In genomic region chr5:106458477-106459119, GRCm38 (mm10) we compare ENCODE assay signal across 8 mouse cellular contexts. TPM values are rescaled to one million over a fixed set of nuclear protein-coding genes. Genes with fewer than 3 reads are reported as not detected.
A peak's percentile ranks its signal among the peaks of the same experiment; 100 is the strongest.
DNase-seq lines count a peak whose midpoint lies in the region; ATAC-seq and TF ChIP-seq lines count a peak whose summit lies in the region.

No protein-coding gene starts in this region.

- H3K4me2 ChIP-seq in hindbrain, embryonic 13.5 days: peak overlapping the region; percentile 65
- H3K4me2 ChIP-seq in midbrain, embryonic 14.5 days (ENCODE audit: low read length): peak overlapping the region; percentile 71

- no peaks in the 10 kb centered on the region for H3K9me3 ChIP-seq in hindbrain, embryonic 13.5 days
- H3K9me3 ChIP-seq in midbrain, embryonic 14.5 days (ENCODE audit: control insufficient read depth, low read length): no peaks in the 10 kb centered on the region

- TF ChIP-seq POLR2A in testis, adult 2 months (IDR thresholded peaks at IDR 0.05; ENCODE audit: control insufficient read depth, low read depth, low read length): peak; percentile 57; the same call in 1 of the 2 replicates

- H3K4me1 ChIP-seq in testis, adult 2 months (ENCODE audit: control insufficient read depth, insufficient read depth, low read length): peaks cover 26% of the 10 kb centered on the region
- H3K4me1 ChIP-seq in hindbrain, embryonic 13.5 days (replicated peaks): peaks cover 22% of the 10 kb centered on the region
- H3K4me1 ChIP-seq in midbrain, embryonic 14.5 days (ENCODE audit: control insufficient read depth, insufficient read depth, low read length): peaks cover 8% of the 10 kb centered on the region; the same call in 1 of the 2 replicates

- H3K4me3 ChIP-seq in testis, adult 2 months (ENCODE audit: control insufficient read depth, low read depth, low read length): peak overlapping the region; percentile 81
- peak overlapping the region; percentile 41 for H3K4me3 ChIP-seq in hindbrain, embryonic 13.5 days
- H3K4me3 ChIP-seq in midbrain, embryonic 14.5 days (replicated peaks; ENCODE audit: low read depth, low read length): peak overlapping the region; percentile 50

- peak overlapping the region; percentile 54 for H3K27ac ChIP-seq in testis, adult 2 months (ENCODE audit: control insufficient read depth, insufficient read depth, low read depth, low read length)
- no peak overlapping the region for H3K27ac ChIP-seq in hindbrain, embryonic 13.5 days
- peak overlapping the region; percentile 87 for H3K27ac ChIP-seq in midbrain, embryonic 14.5 days (replicated peaks; ENCODE audit: low read depth, low read length)

- TF ChIP-seq CTCF in testis, adult 2 months (IDR thresholded peaks at IDR 0.05; ENCODE audit: control insufficient read depth, insufficient read depth, insufficient replicate concordance, low read depth, low read length): no peak

- 0 out of 2 replicates have a peak, but pooled peaks have one; percentile 17 for ATAC-seq in common myeloid progenitor, adult 5-6 weeks (replicated peaks; ENCODE audit: low read depth, poor library complexity, severe bottlenecking)
- ATAC-seq in hindbrain, embryonic 13.5 days (ENCODE audit: low FRiP score): peak; percentile 79
- ATAC-seq in midbrain, embryonic 14.5 days (ENCODE audit: low FRiP score, low TSS enrichment): peak; percentile 88

- no peaks in the 10 kb centered on the region for H3K36me3 ChIP-seq in testis, adult 2 months (ENCODE audit: control insufficient read depth, insufficient read depth, low read length)
- no peaks in the 10 kb centered on the region for H3K36me3 ChIP-seq in hindbrain, embryonic 13.5 days
- H3K36me3 ChIP-seq in midbrain, embryonic 14.5 days (ENCODE audit: control insufficient read depth, insufficient read depth, low read length): no peaks in the 10 kb centered on the region

- H3K27me3 ChIP-seq in testis, adult 2 months (ENCODE audit: control insufficient read depth, insufficient read depth, low read length): peaks cover 9% of the 10 kb centered on the region
- peaks cover 93% of the 10 kb centered on the region for H3K27me3 ChIP-seq in hindbrain, embryonic 13.5 days
- H3K27me3 ChIP-seq in midbrain, embryonic 14.5 days (ENCODE audit: control insufficient read depth, insufficient read depth, low read length): peaks cover 80% of the 10 kb centered on the region

- under 1% methylated on average over 42 of the region's 68 CpGs for WGBS in hindbrain, embryonic 13.5 days
- under 1% methylated on average over 66 of the region's 68 CpGs for WGBS in midbrain, embryonic 14.5 days

- peak overlapping the region; percentile 46; the same call in 1 of the 2 replicates for H3K9ac ChIP-seq in hindbrain, embryonic 13.5 days
- peak overlapping the region; percentile 57 for H3K9ac ChIP-seq in midbrain, embryonic 14.5 days (replicated peaks; ENCODE audit: low read length)

- no peak for DNase-seq in testis, postnatal 10 days (ENCODE audit: low spot score)
- DNase-seq in midbrain, embryonic 14.5 days: peak; percentile 88
- DNase-seq in frontal cortex, postnatal 25 days (ENCODE audit: low spot score in 2 of 2): no peak
- DNase-seq in right cerebral cortex, adult 2 months (ENCODE audit: low spot score in 2 of 2): no peak
- DNase-seq in right cerebral cortex, postnatal 36 days (ENCODE audit: low spot score in 2 of 2): no peak

RNA-seq across cellular contexts. Expression of gene Barhl2, which starts 0.6 kb away (rescaled TPM):
- polyA plus RNA-seq in testis, adult 2 months (2012; rRNA removed): 0.28 and 0.30 TPM in 2 replicates
- total RNA-seq in common myeloid progenitor, adult 5-6 weeks (2017): not detected in 2 replicates
- 1.6 and 1.9 TPM in 2 replicates for polyA plus RNA-seq in hindbrain, embryonic 13.5 days (2015; fragmentation: Nextera tagmentation; extraction: Ambion mirVana)
- 12.2 and 14.4 TPM in 2 replicates for polyA plus RNA-seq in midbrain, embryonic 14.5 days (2014; fragmentation: Nextera tagmentation; extraction: Ambion mirVana)

Comparison
In these comparisons a context has a peak if more than half of its experiments do, and no peak if none do; other contexts are left out.
1. ATAC-seq: peak in every context shown above with its lines; median percentile 88 in midbrain, embryonic 14.5 days; 79 in hindbrain, embryonic 13.5 days; 17 in common myeloid progenitor, adult 5-6 weeks.